Mouse (Mus musculus) neutrophil, adult 5-6 weeks (primary cell): ENCODE data around the gene Serpinf1. TPM values are rescaled to one million over a fixed set of nuclear protein-coding genes. Genes with fewer than 3 reads are reported as not detected.
"Not testable (repeated sequence)": the region's sequence is repeated elsewhere in the genome, so short reads cannot be mapped to it uniquely, and the experiment has no call there.

ENCODE experiments used
- ATAC-seq: fragments of 151-379, 151-347 bp; 2 replicates; pipeline ENCODE4 v1.8.0; 2017; ENCODE audit warnings: mild to moderate bottlenecking, moderate TSS enrichment; ENCODE audit not compliant: insufficient number of reproducible peaks, poor library complexity, low FRiP score, severe bottlenecking; ENCODE audit errors: extremely low read depth
- total RNA-seq: library from RNA; stranded (forward); fragments of 200-1000 nt; gene quantifications from 2 replicates; pipeline ENCODE4 v1.2.3, GENCODE M21; 2017

Serpinf1 gene
- total RNA-seq, 1 experiment from 2014 or later, result not detected

DNA sequence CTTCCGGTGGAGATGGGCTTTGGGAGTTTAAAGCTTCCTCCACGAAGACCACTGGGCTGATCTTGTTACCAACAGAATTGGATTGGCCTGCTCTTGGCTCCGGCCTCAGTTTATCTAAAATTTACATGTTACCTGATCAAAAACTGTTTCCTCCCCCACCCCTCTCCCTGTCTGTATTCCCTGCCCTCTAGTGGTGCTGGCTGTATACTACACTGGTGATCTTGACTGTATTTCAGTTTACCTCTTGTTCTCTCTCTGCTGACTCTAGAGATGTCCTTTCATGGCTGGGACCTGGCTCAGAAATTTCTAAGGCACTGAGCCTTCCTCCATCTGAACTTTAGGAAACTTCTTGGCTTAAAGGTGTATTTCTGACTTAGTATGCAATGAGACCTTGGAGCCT is 35.7 kb upstream of the Serpinf1 start:
- no peak for ATAC-seq

DNA sequence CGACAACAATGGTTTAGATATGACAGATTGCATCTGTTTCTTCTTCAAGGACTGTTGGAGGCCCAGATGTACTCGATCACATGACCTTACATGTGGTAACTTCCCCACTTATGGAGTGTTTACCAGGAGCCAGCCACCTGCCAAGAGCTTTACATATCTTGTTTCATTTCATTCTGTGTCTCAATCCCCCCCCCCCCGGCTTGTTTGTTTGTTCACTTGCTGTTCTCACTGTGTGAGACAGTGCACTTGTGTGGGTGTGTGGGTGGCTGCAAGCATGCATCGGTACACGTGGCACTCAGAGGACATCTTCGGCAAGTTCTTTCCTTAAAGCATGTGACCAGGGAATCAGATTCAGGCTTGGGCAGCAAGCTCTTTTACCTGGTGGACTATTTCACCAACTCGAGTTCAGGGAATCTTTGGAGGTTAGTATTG is 34.0 kb upstream of the Serpinf1 start:
- no peak for ATAC-seq

DNA sequence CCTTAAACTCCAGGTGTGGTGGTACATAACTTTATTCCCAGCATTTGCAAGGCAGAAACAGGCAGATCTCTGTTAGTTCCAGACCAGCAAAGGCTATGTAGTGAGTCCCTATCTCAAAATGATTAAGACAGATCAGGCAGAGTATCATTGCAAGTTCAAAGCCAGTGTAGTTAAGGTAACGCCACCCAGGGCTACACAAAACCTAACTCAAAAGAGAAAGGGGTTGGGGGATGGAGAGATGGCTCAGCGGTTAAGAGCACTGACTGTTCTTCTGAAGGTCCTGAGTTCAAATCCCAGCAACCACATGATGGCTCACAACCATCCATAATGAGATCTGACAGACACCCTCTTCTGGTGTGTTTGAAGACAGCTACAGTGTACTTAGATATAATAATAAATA is 33.5 kb upstream of the Serpinf1 start:
- not testable (repeated sequence) for ATAC-seq

DNA sequence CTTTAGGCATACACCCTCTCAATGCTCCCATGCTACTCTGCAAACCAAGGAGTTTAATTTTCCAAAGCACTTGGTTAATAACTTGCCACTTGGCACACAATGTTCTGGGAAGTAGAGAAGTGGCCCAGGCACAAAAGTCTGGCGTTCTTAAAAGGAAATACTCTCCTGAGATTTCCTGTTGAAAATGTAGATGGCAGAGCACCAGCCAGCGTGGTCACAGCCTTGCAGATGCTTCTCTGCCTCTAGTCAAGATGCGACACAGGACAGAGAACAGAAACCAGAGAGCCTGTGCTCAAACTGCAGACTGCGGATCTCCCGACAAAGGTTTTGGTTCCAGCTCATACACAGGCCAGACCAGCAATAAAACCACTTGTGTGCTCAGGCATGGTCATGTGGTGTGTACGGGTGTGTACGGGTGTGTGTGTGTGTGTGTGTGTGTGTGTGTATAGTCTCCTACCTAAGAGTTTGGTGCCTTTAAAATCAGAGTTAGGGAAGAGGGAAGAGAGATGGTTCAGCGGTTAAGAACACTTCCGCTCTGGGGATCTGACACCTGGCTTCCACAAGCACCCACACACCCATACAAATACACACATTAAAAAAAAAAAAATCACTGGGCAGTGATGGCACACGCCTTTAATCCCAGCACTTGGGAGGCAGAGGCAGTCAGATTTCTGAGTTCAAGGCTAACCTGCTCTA is 32.7 kb upstream of the Serpinf1 start:
- no peak for ATAC-seq

DNA sequence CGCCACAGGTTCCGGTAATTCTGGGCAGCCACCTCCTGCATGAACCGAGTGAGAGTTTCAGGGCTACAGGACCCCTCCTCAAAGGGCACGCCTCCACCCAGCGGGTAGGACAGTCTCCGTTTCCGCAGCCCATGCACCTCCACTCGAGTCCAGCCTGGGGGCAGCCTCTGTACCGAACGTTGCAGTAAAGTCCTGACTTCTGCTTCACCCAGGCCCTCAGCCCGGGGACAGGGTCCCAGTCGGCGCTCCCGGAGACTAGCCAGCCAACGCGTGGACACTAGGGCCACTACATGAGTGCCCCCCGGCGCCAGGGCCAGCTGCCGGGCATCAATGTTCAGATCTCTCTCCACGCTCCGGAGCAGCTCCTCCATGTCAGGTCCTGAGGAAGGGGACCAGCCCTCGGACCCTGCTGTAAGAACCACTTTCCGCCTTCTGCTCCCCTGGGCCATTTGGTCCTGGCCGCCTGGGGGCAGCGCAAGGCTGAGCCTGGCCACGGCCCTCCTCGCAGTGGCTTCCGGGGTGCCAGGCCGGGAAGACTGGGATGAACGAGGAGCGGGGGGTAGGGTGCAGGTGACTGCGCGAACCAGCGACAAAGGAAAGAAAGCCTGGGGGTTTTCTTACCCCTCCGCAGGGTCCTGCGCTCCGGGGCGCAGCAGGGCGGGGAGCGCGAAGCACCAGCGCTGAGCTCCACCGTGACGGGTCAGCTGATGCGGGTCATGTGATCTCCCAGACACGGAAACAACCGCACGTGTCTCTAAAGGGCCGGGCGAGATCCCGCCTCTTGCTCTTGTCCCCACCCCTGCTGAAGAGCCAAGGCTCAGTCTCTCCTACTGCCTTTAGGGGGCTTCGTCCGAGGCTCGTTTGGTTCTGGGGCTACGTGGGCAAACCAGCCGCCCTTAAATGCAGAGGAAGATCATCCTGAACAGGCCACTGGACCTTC is 31.8 kb upstream of the Serpinf1 start, which contains the start of gene Wdr81:
Gene Wdr81 (minus strand): TSS at position 727 of the 940 bp plus-strand sequence.
- ATAC-seq, result peak; percentile 75

DNA sequence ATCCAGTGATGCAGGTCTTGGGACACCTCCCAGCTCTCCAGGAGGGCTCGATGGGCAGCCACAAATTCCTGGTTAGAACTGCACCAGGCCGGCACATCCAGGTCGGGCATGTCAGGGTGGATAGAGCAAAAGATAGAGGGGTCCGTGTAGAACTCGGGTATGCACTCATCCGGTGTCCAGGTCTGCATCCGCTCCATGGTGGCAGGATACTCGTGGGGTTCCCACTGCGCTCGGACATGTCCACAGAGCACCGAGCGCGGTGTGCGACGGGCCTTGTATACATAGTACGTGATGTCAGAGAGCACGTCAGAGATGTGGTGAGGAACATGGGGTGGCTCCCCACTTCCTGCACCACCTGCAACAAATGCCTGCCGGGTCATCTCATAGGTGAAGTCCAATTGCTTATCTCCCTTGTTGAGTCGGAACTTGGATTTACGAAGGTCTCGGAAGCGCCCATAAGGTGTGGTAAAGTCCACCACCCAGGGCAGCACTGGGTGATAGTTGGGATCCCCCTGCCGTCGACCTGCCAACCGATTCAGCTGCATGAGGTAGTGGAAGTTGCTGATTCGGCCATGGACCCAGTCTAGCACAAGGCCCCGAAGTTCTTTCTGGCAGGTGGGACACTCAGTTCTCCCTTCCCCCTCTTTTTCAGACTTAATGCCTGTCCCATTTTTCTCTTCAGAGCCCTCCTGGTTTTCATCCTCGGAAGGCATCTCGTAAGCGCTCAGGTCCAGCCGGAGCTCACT is 30.5 kb upstream of the Serpinf1 start:
- no peak for ATAC-seq

DNA sequence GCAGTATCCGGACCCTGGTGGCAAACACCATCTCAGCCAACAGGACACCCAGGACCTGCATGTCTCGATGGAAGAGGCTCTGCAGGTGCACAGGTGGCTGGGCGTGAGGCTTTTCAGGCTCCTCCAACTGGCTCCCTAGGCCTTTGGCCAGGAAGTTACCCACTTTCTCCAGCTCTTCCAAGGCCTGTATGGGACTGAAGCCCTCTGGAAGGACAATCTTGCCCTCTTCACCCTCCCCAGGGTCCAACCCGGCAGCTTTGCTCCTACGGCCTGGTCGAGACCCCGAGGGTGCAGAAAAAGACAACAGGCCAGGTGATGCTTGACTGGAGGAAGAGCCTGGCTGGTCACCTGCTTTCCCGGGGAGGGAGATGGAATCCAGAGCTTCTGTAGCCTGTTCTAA is 29.6 kb upstream of the Serpinf1 start:
- no peak for ATAC-seq

DNA sequence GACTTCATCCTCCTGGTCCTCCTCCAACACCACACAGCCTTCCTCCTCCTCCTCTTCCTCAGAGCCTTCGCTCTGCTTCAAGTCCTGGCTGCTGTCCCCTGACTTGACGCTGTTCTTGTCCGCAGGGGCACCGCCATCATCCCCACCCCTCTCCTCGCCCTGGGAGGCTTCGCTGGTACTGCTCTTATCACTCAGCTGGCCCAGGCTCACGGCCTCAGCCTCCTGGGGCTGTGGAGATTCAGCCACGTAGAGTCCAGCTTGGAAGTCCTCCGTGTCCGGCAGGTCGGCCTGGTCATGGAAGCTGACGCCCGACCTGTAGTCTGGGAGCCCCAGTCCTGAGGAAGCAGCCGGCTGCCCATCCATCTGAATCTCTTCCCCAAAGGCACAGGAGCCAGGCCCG is 28.4 kb upstream of the Serpinf1 start:
- ATAC-seq, result no peak

DNA sequence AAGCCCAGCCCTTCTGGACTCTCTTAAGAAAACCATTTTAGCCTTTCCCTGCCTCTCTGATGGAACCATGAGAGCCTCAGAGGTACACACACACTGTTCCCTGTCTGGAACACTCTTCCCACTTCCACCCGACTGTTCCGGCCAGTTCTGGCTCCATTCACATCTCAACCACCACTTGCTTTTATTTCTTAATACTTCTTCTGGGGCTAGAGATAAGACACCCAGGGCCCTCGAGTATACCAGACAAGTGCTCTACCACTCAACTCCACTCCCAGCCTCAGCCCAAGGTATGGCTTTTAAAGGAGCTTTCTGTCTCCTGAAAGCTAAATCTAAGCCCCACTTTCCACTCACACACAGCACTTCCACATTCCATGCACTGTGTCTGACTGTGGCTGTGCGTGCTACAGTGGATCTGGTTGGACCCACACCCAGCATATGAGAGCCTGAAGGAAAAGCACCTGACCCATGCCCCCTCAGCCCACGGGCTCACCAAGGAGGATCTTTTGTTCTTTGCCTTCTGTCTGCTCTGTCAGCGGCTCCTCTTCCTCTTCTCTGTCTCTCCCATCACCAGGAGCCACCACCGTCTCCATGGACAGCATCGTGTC is 27.9 kb upstream of the Serpinf1 start:
- ATAC-seq, result no peak

DNA sequence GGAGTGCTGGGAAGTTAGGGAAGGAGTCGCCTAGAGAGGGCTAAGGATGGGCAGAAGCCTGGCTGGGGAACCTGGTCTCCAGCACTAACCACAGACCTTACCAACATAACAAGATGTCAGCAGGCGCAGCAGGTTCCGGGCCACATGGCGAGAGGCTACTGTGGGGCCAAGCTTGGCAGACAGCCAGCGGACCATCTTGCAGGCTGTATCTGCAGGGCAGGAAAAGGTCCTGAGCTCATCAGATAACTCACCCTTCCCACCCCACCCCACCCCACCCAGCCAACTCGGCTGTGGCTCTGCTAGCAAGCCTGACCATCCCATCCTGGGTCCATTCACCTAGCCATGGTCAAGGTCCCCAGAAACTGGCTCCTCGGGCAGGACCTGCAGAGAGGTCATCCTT is 27.2 kb upstream of the Serpinf1 start:
- no peak for ATAC-seq

DNA sequence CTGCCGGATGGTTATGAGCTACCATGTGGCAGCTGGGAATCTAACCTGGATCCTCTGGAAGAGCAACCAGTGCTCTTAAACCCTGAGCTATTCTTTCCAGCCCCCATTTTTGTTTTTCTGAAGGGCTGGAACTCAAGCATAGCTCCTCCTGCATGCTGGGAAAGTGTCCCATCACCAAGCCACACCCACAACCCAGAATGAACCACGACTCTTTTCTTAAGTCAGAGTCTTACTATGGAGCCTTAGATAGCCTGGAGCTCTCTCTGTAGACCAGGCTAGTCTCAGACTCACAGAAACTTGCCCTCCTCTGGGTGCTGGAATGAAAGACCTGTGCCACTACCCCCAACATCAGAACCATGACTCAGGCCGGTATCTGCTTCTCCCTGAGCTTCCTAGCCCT is 26.1 kb upstream of the Serpinf1 start:
- ATAC-seq, result no peak

DNA sequence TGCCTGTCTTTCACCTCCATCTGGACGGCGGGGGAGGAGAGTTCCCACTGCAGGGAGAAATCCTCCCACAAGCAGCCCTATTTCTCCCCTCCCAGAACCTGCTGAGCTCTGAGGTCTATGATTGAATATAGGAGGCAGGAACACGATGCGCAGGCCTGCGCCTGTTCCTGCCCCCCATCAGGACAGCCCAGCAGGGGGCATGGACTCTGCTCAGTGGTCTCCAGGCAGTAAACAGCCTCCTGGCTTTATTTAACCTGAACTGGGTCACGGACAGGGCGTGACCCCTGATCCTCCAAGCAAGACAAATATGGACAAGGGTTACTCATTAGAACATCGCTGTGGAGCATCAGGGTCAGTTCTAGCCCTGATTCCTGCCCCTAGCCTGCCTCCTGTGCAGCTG is 21.2 kb upstream of the Serpinf1 start:
- ATAC-seq, result no peak

DNA sequence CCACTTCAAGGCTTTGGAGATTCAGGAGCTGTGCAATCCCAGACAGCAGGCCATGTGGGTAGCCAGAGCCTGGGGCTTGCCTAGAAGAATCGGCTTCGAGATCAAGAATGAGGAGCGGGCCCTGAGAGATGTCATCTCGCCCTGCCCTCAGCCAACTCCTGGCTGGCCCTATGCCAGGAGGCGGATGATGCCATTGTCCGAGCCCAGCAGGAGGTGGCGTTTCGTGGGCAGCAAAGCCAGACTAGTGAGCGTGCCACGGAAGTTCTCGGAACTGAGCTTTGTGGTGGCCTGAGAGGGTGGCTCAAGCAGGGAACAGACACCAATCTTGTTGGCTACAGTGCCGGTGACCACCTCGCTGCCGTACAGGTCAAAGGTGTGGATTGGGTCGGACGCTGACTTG is 19.1 kb upstream of the Serpinf1 start:
- ATAC-seq, result no peak

DNA sequence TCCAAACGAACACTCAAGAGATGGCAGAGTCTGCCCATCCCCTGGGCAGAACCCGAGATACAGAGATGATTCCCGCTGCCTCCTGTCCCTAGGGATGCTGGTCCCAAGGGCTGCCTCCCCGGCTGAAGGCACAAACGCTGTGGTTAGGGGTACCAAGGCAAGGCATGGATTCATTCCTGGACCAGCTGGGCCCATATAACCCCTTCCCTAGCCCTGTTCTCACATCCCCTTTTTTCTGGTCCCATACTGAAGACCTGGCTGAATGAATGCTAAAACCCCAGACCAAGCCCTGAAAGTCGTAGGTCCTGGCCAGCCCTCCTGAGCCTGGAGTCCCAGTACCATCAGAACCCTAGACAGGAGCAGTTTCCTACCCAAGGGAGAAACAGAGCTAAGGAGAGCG is 18.5 kb upstream of the Serpinf1 start:
- ATAC-seq, result no peak

DNA sequence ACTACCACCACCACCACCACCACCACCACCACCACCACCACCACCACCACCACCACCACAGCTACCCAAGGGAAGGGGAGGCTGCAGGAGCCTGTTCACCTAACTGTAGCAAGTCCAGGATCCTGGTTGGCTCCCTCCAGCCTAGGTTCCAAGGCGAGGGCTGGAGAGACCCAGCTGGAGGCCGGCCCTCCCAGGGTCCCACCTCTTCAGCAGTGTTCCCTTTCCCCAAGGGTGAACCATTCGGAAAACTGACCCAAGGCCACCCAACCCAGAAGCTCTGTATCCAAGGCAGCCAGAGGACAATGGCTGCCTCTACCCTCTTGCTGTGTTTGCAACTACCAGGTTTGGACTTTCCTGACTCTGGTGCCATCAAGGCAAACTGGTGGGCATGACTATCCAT is 17.4 kb upstream of the Serpinf1 start:
- no peak for ATAC-seq

DNA sequence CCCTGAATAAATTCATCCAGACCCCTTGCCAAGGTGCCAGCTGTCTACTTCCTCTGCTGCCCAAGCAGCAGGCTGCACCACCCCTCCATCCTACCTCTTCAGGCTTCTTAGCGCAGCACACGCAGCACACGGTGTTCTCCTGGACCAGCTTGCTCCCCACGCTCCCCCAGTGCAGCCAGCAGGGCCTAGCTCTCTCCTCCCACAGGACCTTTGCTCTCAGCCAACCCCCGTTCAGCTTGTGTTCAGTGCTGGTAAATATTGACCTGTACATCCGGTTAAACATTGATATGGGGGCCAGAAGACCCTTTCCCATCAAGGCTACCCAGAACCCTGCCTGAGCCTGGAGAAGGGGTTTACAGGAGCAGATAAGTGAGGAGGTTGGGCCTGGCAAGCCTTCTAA is 16.9 kb upstream of the Serpinf1 start, which contains the start of gene Serpinf2:
Gene Serpinf2 (minus strand): TSS at position 229 of the 400 bp plus-strand sequence.
- no peak for ATAC-seq

DNA sequence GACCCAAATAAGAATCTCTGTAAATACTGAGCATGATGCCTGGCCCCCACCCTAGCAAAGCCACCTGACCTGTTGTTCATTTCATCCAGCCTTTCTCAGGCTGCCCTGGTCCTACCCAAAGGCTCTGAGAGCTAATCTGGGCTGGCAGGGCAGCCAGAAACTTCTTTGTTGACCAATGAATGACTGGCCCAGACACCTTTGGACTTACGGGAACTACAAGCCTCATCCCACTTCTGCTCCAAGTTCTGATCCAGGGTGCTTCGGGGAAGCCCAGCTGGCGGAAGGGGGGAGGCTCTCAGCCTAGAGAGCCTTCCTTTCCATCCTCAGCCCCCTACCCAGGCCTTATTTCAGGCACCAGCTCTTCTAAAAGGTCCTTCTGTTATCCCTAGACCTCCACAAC is 16.3 kb upstream of the Serpinf1 start:
- no peak for ATAC-seq

DNA sequence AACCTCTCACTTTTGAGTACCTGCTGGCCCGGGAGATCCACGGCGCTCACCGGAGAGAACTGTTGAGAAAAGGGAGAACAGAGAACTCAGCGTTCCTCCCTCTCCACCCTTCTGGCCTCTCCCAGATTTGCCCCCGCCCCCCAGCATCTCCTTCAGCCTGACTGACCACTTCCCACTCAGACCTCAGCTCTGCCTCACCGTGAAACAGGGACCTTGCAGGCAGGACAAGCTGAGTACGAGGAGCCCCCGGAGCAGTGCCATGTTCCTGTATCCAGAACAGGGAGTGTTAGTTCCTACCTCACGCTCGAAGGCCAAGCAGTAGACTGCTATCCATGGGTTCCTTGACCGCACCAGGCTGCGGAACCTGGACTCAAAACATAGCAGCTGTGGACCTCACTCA is 15.7 kb upstream of the Serpinf1 start:
- no peak for ATAC-seq

DNA sequence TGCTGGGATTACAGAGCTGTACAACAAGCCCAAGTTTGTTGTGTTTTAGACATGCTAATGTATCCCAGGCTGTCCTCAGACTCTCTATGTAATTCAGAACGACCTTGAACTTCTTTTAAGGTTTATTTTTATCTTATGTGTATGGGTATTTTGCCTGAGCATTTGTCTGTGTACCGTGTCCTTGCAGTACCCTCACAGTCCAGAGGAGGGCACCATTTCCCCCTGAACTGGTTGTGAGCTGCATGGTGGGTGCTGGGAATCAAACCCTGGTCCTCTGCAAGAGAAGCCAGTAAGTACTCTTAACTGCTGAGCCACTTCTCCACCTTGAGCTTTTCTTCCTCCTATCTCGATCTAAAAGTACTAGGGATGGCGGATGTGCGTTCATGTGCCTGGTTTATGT is 11.6 kb upstream of the Serpinf1 start:
- no peak for ATAC-seq
